Mouse (Mus musculus): Measurements from ENCODE around the gene Gm20388.

- no peak for TF ChIP-seq POLR2A (IDR thresholded peaks at IDR 0.05; ENCODE audit: borderline replicate concordance, extremely low read depth, insufficient read depth, insufficient read length, poor library complexity, severe bottlenecking)
- no peak for TF ChIP-seq CTCF (IDR thresholded peaks at IDR 0.05; ENCODE audit: borderline replicate concordance, extremely low read depth, insufficient read depth, insufficient read length)
Measured at GRCm38 (mm10) chr8:123290679-123291078, 3380.0 kb downstream of the Gm20388 start.

Data from brain, embryonic 14.5 days (tissue).